Mouse (Mus musculus) naive thymus-derived CD4-positive, alpha-beta T cell, adult 5 months (primary cell): Measurements from ENCODE around the gene Phf14. TPM values are rescaled to one million over a fixed set of nuclear protein-coding genes. Genes with fewer than 3 reads are reported as not detected.

Experiments used
- polyA plus RNA-seq: library from polyadenylated mRNA; unstranded; fragments of 100-300 nt; shearing (Covaris generic); gene quantifications from one replicate; pipeline ENCODE4 v1.2.1, GENCODE M21; 2017

Phf14 gene
- polyA plus RNA-seq: 47.6 TPM

DNA sequence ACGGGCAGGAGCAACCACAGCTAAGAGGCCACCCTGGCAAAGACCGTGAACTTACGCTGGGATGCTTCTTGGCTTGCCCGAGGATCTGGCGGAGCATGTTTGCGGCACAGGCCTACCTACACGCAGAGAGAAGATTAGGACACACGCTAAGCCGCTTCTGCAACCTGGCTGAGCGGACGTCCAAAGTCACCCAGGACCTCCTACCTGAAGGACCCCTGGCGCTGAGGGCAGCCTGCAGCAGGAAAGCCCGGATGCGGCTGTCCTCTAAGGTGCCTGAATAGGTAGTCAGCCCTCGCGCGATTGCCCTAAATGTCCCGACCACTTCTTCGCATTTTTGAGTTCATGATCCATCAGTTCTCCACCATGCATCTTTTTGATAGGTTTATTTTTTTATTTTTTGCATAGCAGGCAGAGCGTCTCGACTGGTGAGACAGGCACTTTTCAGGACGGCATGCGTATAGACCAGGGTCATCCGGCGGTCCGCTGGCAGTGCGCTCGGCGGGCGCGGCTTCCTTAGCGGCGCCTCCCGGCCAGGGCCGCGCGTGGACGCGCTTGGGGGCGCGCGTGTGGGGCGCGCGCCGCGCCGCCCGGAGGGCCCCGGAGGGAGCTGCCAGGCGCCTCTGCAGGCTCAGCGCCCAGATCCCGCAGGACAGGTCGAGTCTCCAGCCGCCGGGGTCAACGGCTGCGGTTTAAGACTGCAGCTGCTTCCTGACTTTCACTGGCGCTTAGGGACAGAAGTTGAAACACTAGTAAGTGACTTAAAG, at the start of gene Phf14, which contains the start of gene Ndufa4:
TSS of gene Phf14 (plus strand) at position 541 of the 764 bp plus-strand sequence.
TSS of gene Ndufa4 (minus strand) at position 229 of the 764 bp plus-strand sequence.

Other genes with a start within 250 kb of the Phf14 start
- 214 TPM for gene Ndufa4, start 312 bp upstream of the Phf14 start, polyA plus RNA-seq